Mouse (Mus musculus): ENCODE results near the gene Cmah.

DNA sequence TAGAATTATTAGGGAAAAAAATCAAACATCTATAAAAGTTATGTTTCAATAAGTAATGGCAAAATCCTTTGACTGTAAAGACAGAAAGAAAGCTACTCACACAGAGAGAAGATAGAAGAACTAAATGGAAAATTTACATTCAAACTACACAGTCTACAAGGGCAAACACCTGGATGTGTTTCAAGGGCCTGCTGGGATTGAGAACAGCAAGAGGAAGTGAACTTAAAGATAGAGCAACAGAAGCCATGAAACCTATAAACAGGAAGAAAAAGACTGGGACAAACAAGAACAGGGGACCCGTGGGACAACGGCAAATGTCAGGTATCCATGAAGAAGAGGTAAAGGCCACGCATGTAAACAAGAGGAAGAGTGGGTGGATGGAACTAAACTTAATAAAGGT lies 118.0 kb downstream of the Cmah start:
- no peak for TF ChIP-seq GATA1 (IDR thresholded peaks at IDR 0.05; ENCODE audit: low read length)
- no peak for TF ChIP-seq TAL1 (IDR thresholded peaks at IDR 0.05; ENCODE audit: low read length)
